Mouse (Mus musculus) megakaryocyte, embryonic 14.5 days (primary cell): ENCODE measurements around the gene Notch4. TPM values are rescaled to one million over a fixed set of nuclear protein-coding genes. Genes with fewer than 3 reads are reported as not detected.

Experiments used
- H3K27me3 ChIP-seq: replicated peaks from 2 replicates; pipeline ENCODE3; 2012; ENCODE audit warnings: inconsistent platforms
- H3K36me3 ChIP-seq: replicated peaks from 2 replicates; pipeline ENCODE3; 2012; ENCODE audit warnings: low read length, inconsistent platforms, mixed read lengths
- H3K4me1 ChIP-seq: 2 replicates; pipeline ENCODE4 v1.6.1; 2012; ENCODE audit warnings: inconsistent platforms
- H3K4me3 ChIP-seq: replicated peaks from 2 replicates; pipeline ENCODE3; 2012; ENCODE audit warnings: moderate library complexity, mild to moderate bottlenecking, inconsistent platforms
- H3K9me3 ChIP-seq: 2 replicates; pipeline ENCODE4 v1.6.1; 2012; ENCODE audit warnings: inconsistent platforms
- FLI1 ChIP-seq: IDR thresholded peaks from 2 replicates; pipeline ENCODE4 v1.6.1; 2012; ENCODE audit warnings: low read length, inconsistent platforms, mixed read lengths
- GATA1 ChIP-seq: IDR thresholded peaks from 3 replicates; pipeline ENCODE4 v1.6.1; 2012; ENCODE audit warnings: mixed read lengths, low read length, inconsistent platforms, borderline replicate concordance
- polyA plus RNA-seq: library from polyadenylated mRNA; stranded (reverse); fragments of >175 nt; gene quantifications from 2 replicates; pipeline ENCODE4 v1.2.3, GENCODE M21; 2012; ENCODE audit warnings: low replicate concordance; ENCODE audit not compliant: insufficient read depth

Gene Notch4
- polyA plus RNA-seq, 1 experiment: 0.43 TPM

- peaks cover 13% of the 10 kb centered on the region for H3K9me3 ChIP-seq
- TF ChIP-seq FLI1: no peak
- TF ChIP-seq GATA1: no peak
- peaks cover 72% of the 10 kb centered on the region for H3K27me3 ChIP-seq
- H3K4me3 ChIP-seq: no peak overlapping the region
- H3K36me3 ChIP-seq: no peaks in the 10 kb centered on the region
- peaks cover 11% of the 10 kb centered on the region for H3K4me1 ChIP-seq
These were observed 3.2 kb downstream of the Notch4 start for GRCm38 (mm10) chr17:34567311-34567710.

- H3K36me3 ChIP-seq: no peaks in the 10 kb centered on the region
- TF ChIP-seq GATA1 (no peak), FLI1 (no peak)
- peaks cover 11% of the 10 kb centered on the region for H3K4me1 ChIP-seq
- H3K4me3 ChIP-seq: peak overlapping the region; percentile 31
- peaks cover 70% of the 10 kb centered on the region for H3K27me3 ChIP-seq
- peaks cover 14% of the 10 kb centered on the region for H3K9me3 ChIP-seq
These were observed 4.4 kb downstream of the Notch4 start for GRCm38 (mm10) chr17:34568421-34568820.

- Histone ChIP-seq H3K4me3 (no peak overlapping the region), H3K9me3 (peaks cover 14% of the 10 kb centered on the region), H3K27me3 (peaks cover 71% of the 10 kb centered on the region), H3K4me1 (peaks cover 3% of the 10 kb centered on the region; the same call in 1 of the 2 replicates), H3K36me3 (no peaks in the 10 kb centered on the region)
- no peak for TF ChIP-seq FLI1
- TF ChIP-seq GATA1: no peak
These were observed 5.9 kb downstream of the Notch4 start for GRCm38 (mm10) chr17:34569919-34570318.

GRCm38 (mm10) chr17:34571875-34572274 lies 7.8 kb downstream of the Notch4 start:
- H3K27me3 ChIP-seq: peaks cover 63% of the 10 kb centered on the region
- peaks cover 8% of the 10 kb centered on the region; the same call in 1 of the 2 replicates for H3K9me3 ChIP-seq
- no peak overlapping the region for H3K4me3 ChIP-seq
- peaks cover 3% of the 10 kb centered on the region; the same call in 1 of the 2 replicates for H3K4me1 ChIP-seq
- TF ChIP-seq GATA1 (no peak), FLI1 (no peak)
- no peaks in the 10 kb centered on the region for H3K36me3 ChIP-seq

GRCm38 (mm10) chr17:34572361-34572760 lies 8.3 kb downstream of the Notch4 start:
- peaks cover 8% of the 10 kb centered on the region; the same call in 1 of the 2 replicates for H3K9me3 ChIP-seq
- no peak overlapping the region for H3K4me3 ChIP-seq
- H3K27me3 ChIP-seq: peaks cover 58% of the 10 kb centered on the region
- peaks cover 3% of the 10 kb centered on the region; the same call in 1 of the 2 replicates for H3K4me1 ChIP-seq
- no peak for TF ChIP-seq FLI1
- no peak for TF ChIP-seq GATA1
- no peaks in the 10 kb centered on the region for H3K36me3 ChIP-seq

GRCm38 (mm10) chr17:34576577-34576976 lies 12.5 kb downstream of the Notch4 start:
- Histone ChIP-seq H3K4me3 (no peak overlapping the region), H3K36me3 (no peaks in the 10 kb centered on the region), H3K4me1 (no peaks in the 10 kb centered on the region), H3K27me3 (peaks cover 47% of the 10 kb centered on the region), H3K9me3 (peaks cover 8% of the 10 kb centered on the region; the same call in 1 of the 2 replicates)
- TF ChIP-seq GATA1: no peak

GRCm38 (mm10) chr17:34578070-34578469 lies 14.0 kb downstream of the Notch4 start:
- H3K27me3 ChIP-seq: peaks cover 54% of the 10 kb centered on the region
- no peak overlapping the region for H3K4me3 ChIP-seq
- no peaks in the 10 kb centered on the region for H3K4me1 ChIP-seq
- no peaks in the 10 kb centered on the region for H3K36me3 ChIP-seq
- no peaks in the 10 kb centered on the region for H3K9me3 ChIP-seq
- no peak for TF ChIP-seq FLI1
- TF ChIP-seq GATA1: no peak

GRCm38 (mm10) chr17:34582528-34582927 lies 18.5 kb downstream of the Notch4 start:
- no peak for TF ChIP-seq GATA1
- TF ChIP-seq FLI1: no peak
- Histone ChIP-seq H3K4me3 (no peak overlapping the region), H3K9me3 (no peaks in the 10 kb centered on the region), H3K36me3 (no peaks in the 10 kb centered on the region), H3K4me1 (peaks cover 10% of the 10 kb centered on the region), H3K27me3 (peaks cover 47% of the 10 kb centered on the region)

- Histone ChIP-seq H3K36me3 (no peaks in the 10 kb centered on the region), H3K4me3 (no peak overlapping the region), H3K4me1 (peaks cover 17% of the 10 kb centered on the region), H3K9me3 (no peaks in the 10 kb centered on the region), H3K27me3 (peaks cover 44% of the 10 kb centered on the region)
- TF ChIP-seq GATA1 (no peak), FLI1 (no peak)
These were observed 19.3 kb downstream of the Notch4 start for GRCm38 (mm10) chr17:34583397-34583796.

GRCm38 (mm10) chr17:34583819-34584218 lies 19.8 kb downstream of the Notch4 start:
- no peak for TF ChIP-seq FLI1
- TF ChIP-seq GATA1: no peak
- Histone ChIP-seq H3K4me1 (peaks cover 21% of the 10 kb centered on the region), H3K4me3 (no peak overlapping the region), H3K9me3 (no peaks in the 10 kb centered on the region), H3K27me3 (peaks cover 44% of the 10 kb centered on the region), H3K36me3 (no peaks in the 10 kb centered on the region)

- H3K4me3 ChIP-seq: no peak overlapping the region
- peaks cover 34% of the 10 kb centered on the region for H3K4me1 ChIP-seq
- peaks cover 40% of the 10 kb centered on the region for H3K27me3 ChIP-seq
- H3K9me3 ChIP-seq: no peaks in the 10 kb centered on the region
- no peak for TF ChIP-seq FLI1
- no peak for TF ChIP-seq GATA1
- no peaks in the 10 kb centered on the region for H3K36me3 ChIP-seq
These were observed 21.1 kb downstream of the Notch4 start for GRCm38 (mm10) chr17:34585121-34585520.
